Mouse (Mus musculus) kidney, embryonic 14.5 days (tissue): ENCODE measurements at regions not wholly inside any gene's neighbourhood (a gene's known extent, or its start where the extent isn't known, plus 50 kb on each side); places are given as distances from the start of the nearest gene placed in this dataset. TPM values are rescaled to one million over a fixed set of nuclear protein-coding genes. Genes with fewer than 3 reads are reported as not detected.

ENCODE experiments used
- ATAC-seq: fragments of 200-750 bp; cut with Nextera tagmentation; 2 replicates; pipeline ENCODE4 v1.8.0; 2017; ENCODE audit warnings: moderate number of reproducible peaks, mild to moderate bottlenecking, moderate TSS enrichment, moderate library complexity; ENCODE audit not compliant: low FRiP score, low TSS enrichment
- H3K27ac ChIP-seq: fragments of 300-500 bp; sonication (generic); 2 replicates; pipeline ENCODE4 v1.5.1; 2014; ENCODE audit warnings: low read depth, mild to moderate bottlenecking, low read length, moderate library complexity, mixed read lengths
- H3K27me3 ChIP-seq: fragments of 300-500 bp; sonication (generic); 2 replicates; pipeline ENCODE4 v1.6.1; 2014; ENCODE audit warnings: mild to moderate bottlenecking, low read length; ENCODE audit not compliant: control insufficient read depth, insufficient read depth
- H3K36me3 ChIP-seq: fragments of 300-500 bp; sonication (generic); 2 replicates; pipeline ENCODE4 v1.6.1; 2014; ENCODE audit warnings: low read length, mixed read lengths; ENCODE audit not compliant: control insufficient read depth, insufficient read depth
- H3K4me1 ChIP-seq: fragments of 300-500 bp; sonication (generic); 2 replicates; pipeline ENCODE4 v1.6.1; 2014; ENCODE audit warnings: low read length, mixed read lengths; ENCODE audit not compliant: control insufficient read depth, insufficient read depth
- H3K4me2 ChIP-seq: fragments of 300-500 bp; sonication (generic); replicated peaks from 2 replicates; pipeline ENCODE4 v1.6.1; 2014; ENCODE audit warnings: low read depth, mild to moderate bottlenecking, low read length
- H3K4me3 ChIP-seq: fragments of 300-500 bp; sonication (generic); 2 replicates; pipeline ENCODE4 v1.5.1; 2014; ENCODE audit warnings: mild to moderate bottlenecking, low read length
- H3K9ac ChIP-seq: fragments of 300-500 bp; sonication (generic); 2 replicates; pipeline ENCODE4 v1.6.1; 2014; ENCODE audit warnings: low read depth, mild to moderate bottlenecking, low read length, moderate library complexity
- H3K9me3 ChIP-seq: fragments of 300-500 bp; sonication (generic); 2 replicates; pipeline ENCODE4 v1.6.1; 2016; ENCODE audit warnings: low read length; ENCODE audit not compliant: control insufficient read depth
- WGBS: fragments of 180-500 bp; shearing (Covaris S2); extraction: QIAGEN DNeasy Blood & Tissue Kit; methylation state at CpG from one replicate; pipeline ENCODE4 v1.1.7; 2014; 5-methylcytosine and 5-hydroxymethylcytosine counted together
- microRNA-seq: library from miRNA; unstranded; fragments of <30 nt; microRNA quantifications from one replicate; pipeline ENCODE4, GENCODE M21; 2016

GRCm38 (mm10) chr9:112307837-112308236 is 72.1 kb upstream of the Arpp21 start:
- WGBS: 90% methylated on average over 4 of the region's 4 CpGs
- no peak overlapping the region for H3K4me3 ChIP-seq
- no peaks in the 10 kb centered on the region for H3K27me3 ChIP-seq
- H3K4me1 ChIP-seq: no peaks in the 10 kb centered on the region
- H3K36me3 ChIP-seq: no peaks in the 10 kb centered on the region
- H3K9me3 ChIP-seq: no peaks in the 10 kb centered on the region
- H3K9ac ChIP-seq: no peak overlapping the region
- H3K27ac ChIP-seq: no peak overlapping the region
- H3K4me2 ChIP-seq: no peak overlapping the region
- no peak for ATAC-seq

- Histone ChIP-seq H3K4me1 (no peaks in the 10 kb centered on the region), H3K9ac (no peak overlapping the region), H3K4me3 (no peak overlapping the region), H3K9me3 (no peaks in the 10 kb centered on the region), H3K4me2 (no peak overlapping the region), H3K36me3 (no peaks in the 10 kb centered on the region), H3K27ac (no peak overlapping the region), H3K27me3 (no peaks in the 10 kb centered on the region)
- WGBS: 76% methylated on average over 3 of the region's 3 CpGs
- no peak for ATAC-seq
Measured at GRCm38 (mm10) chr9:112291875-112292274, 56.1 kb upstream of the Arpp21 start.

Small RNA genes lying in the stretch of these regions (microRNA-seq; reads per million reads assigned to microRNA genes)
- not detected for gene Gm27847
